Mouse (Mus musculus) liver, embryonic 16.5 days (tissue): ENCODE data around the gene Vmn1r223. TPM values are rescaled to one million over a fixed set of nuclear protein-coding genes. Genes with fewer than 3 reads are reported as not detected.

ENCODE experiments used
- ATAC-seq: fragments of 200-750 bp; cut with Nextera tagmentation; 2 replicates; pipeline ENCODE4 v1.8.0; 2017; ENCODE audit warnings: low read depth, mild to moderate bottlenecking, moderate number of reproducible peaks, moderate library complexity
- H3K27ac ChIP-seq: fragments of 300-500 bp; sonication (generic); 2 replicates; pipeline ENCODE4 v1.5.1; 2014; ENCODE audit warnings: mild to moderate bottlenecking, low read length
- H3K27me3 ChIP-seq: fragments of 300-500 bp; sonication (generic); 2 replicates; pipeline ENCODE4 v1.6.1; 2014; ENCODE audit warnings: low read depth, low read length, mixed read lengths; ENCODE audit not compliant: control insufficient read depth, insufficient read depth
- H3K36me3 ChIP-seq: fragments of 300-500 bp; sonication (generic); 2 replicates; pipeline ENCODE4 v1.6.1; 2014; ENCODE audit warnings: mild to moderate bottlenecking; ENCODE audit not compliant: control insufficient read depth, insufficient read depth
- H3K4me1 ChIP-seq: fragments of 300-500 bp; sonication (generic); 2 replicates; pipeline ENCODE4 v1.6.1; 2014; ENCODE audit warnings: low read depth, low read length, mixed read lengths; ENCODE audit not compliant: control insufficient read depth
- H3K4me2 ChIP-seq: fragments of 300-500 bp; sonication (generic); 2 replicates; pipeline ENCODE4 v1.6.1; 2014; ENCODE audit warnings: low read depth, low read length, mixed read lengths
- H3K4me3 ChIP-seq: fragments of 300-500 bp; sonication (generic); 2 replicates; pipeline ENCODE4 v1.5.1; 2014; ENCODE audit warnings: low read depth, mild to moderate bottlenecking, low read length
- H3K9ac ChIP-seq: fragments of 300-500 bp; sonication (generic); 2 replicates; pipeline ENCODE4 v1.6.1; 2014; ENCODE audit warnings: low read depth, low read length
- H3K9me3 ChIP-seq: fragments of 300-500 bp; sonication (generic); replicated peaks from 2 replicates; pipeline ENCODE4 v1.6.1; 2016; ENCODE audit warnings: low read length; ENCODE audit not compliant: control insufficient read depth
- whole genome bisulfite sequencing: fragments of 180-500 bp; shearing (Covaris S2); extraction: QIAGEN DNeasy Blood & Tissue Kit; methylation state at CpG from one replicate; pipeline ENCODE4 v1.1.7; 2014; ENCODE audit not compliant: insufficient replicate concordance; 5-methylcytosine and 5-hydroxymethylcytosine counted together
- polyA plus RNA-seq: library from polyadenylated mRNA; unstranded; fragments of >200 nt; fragmentation: Nextera tagmentation; extraction: Ambion mirVana; gene quantifications from 2 replicates; pipeline ENCODE4 v1.2.1, GENCODE M21; 2015

Gene Vmn1r223
- polyA plus RNA-seq, 1 experiment from 2014 or later = not detected

DNA sequence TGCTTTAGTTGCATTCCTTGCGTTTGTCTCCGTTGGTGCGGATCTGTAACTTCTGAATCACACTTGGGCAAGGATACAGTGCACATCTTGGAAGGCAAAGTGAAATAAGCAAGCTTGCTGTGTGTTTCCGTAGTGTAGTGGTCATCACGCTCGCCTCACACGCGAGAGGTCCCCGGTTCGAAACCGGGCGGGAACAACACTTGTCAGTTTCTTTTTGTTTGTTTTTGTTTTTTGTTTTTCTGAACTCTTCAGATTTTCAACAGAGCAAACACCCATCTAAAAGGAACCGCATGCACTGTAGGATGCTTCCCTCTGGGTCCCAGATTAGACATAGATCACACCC lies 53.0 kb downstream of the Vmn1r223 start:
- H3K4me2 ChIP-seq = peak overlapping the region; percentile 78
- WGBS = under 1% methylated on average over 13 of the region's 13 CpGs
- H3K9ac ChIP-seq = peak overlapping the region; percentile 31
- no peaks in the 10 kb centered on the region; the same call in none of the 2 replicates for H3K27me3 ChIP-seq
- no peaks in the 10 kb centered on the region for H3K9me3 ChIP-seq
- no peaks in the 10 kb centered on the region for H3K36me3 ChIP-seq
- H3K4me3 ChIP-seq = peak overlapping the region; percentile 58
- no peak overlapping the region for H3K27ac ChIP-seq
- ATAC-seq = peak; percentile 35; the same call in 1 of the 2 replicates
- H3K4me1 ChIP-seq = peaks cover 6% of the 10 kb centered on the region

Other genes with a start within 250 kb of the Vmn1r223 start
- gene Vmn1r213, start 239.5 kb upstream of the Vmn1r223 start, polyA plus RNA-seq = not detected in 2 replicates
- gene Vmn1r214, start 216.7 kb upstream of the Vmn1r223 start, polyA plus RNA-seq = not detected in 2 replicates
- gene Vmn1r215, start 179.1 kb upstream of the Vmn1r223 start, polyA plus RNA-seq = not detected in 2 replicates
- gene Vmn1r217, start 128.9 kb upstream of the Vmn1r223 start, polyA plus RNA-seq = not detected in 2 replicates
- not detected in 2 replicates for gene Vmn1r218, start 114.0 kb upstream of the Vmn1r223 start, polyA plus RNA-seq
- not detected in 2 replicates for gene Vmn1r219, start 87.8 kb upstream of the Vmn1r223 start, polyA plus RNA-seq
- not detected in 2 replicates for gene Vmn1r220, start 59.2 kb upstream of the Vmn1r223 start, polyA plus RNA-seq
- not detected in 2 replicates for gene Vmn1r221, start 33.0 kb upstream of the Vmn1r223 start, polyA plus RNA-seq
- not detected in 2 replicates for gene Vmn1r222, start 11.2 kb upstream of the Vmn1r223 start, polyA plus RNA-seq
- 12.0 and 13.1 TPM in 2 replicates for gene Zfp322a, start 122.1 kb downstream of the Vmn1r223 start, polyA plus RNA-seq
- gene Abt1, start 176.7 kb downstream of the Vmn1r223 start, polyA plus RNA-seq = 4.5 TPM in 2 replicates
- gene Btn1a1, start 218.8 kb downstream of the Vmn1r223 start, polyA plus RNA-seq = 1.9 and 2.0 TPM in 2 replicates
- gene Btn2a2, start 241.7 kb downstream of the Vmn1r223 start, polyA plus RNA-seq = not detected in 2 replicates